Mouse (Mus musculus): ENCODE results near the gene Wdr95.

The Wdr95 gene

GRCm38 (mm10) chr5:149583507-149583906, 55.0 kb downstream of the Wdr95 start:
- no peak for DNase-seq

- no peak for DNase-seq
Measured at GRCm38 (mm10) chr5:149584154-149584655, 55.7 kb downstream of the Wdr95 start.

GRCm38 (mm10) chr5:149585231-149585630, 56.8 kb downstream of the Wdr95 start:
- DNase-seq = no peak

DNA sequence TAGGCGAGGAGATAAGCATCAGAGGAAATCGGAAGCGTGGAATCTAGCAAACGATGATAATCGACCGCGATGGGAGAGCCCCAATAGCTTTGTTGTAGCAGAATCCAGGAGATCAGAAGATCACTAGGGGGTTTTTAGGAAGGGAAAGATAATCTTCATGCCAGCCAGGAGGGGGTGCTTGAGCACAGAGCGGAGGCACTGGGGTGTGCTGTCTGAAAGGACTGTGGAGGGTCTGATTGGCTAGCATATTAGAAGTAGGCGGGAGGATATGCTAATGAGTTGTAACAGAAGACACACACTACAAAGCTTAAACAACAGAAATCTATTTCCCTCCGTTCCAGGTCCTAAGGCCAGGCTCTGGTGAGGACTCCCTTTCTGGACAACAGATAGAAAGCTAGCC, 57.4 kb downstream of the Wdr95 start:
- no peak for DNase-seq

GRCm38 (mm10) chr5:149587327-149587895, 58.9 kb downstream of the Wdr95 start:
- no peak for DNase-seq

DNA sequence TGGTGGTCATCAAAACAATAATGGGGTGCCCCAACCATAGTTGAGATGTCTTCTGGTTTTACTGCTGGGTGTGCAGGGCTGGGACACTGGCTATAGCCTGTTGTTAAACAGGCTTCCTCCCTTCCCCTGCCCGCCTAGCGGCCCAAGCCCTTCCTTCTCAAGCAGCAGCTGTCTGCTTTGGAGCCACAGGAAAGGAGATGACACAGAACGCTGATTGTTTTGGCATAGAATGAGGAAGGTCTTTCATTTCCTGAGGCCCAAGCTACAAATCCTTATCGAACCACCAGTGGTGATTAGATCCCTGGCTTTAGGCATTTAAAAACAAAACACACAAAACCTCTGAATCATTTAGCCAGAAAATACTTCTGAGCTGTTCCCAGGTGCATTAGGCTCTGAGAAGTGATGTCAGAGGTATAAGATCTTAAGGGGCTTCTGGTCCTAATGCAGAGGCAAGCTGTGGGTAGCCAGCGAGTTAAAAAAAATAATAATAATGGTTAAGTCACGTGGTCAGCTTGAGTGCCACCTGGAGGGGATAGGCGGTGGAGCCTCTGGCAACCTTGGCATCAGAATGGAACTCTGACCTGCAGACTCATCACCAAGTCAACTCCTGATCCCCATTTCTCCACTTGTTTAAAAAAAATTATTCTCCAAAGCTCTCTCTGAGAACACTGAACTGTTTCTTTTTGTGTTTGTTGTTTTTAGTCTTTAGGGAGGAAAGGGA, 60.5 kb downstream of the Wdr95 start:
- DNase-seq = no peak

GRCm38 (mm10) chr5:149589932-149590331, 61.5 kb downstream of the Wdr95 start:
- DNase-seq = no peak

DNA sequence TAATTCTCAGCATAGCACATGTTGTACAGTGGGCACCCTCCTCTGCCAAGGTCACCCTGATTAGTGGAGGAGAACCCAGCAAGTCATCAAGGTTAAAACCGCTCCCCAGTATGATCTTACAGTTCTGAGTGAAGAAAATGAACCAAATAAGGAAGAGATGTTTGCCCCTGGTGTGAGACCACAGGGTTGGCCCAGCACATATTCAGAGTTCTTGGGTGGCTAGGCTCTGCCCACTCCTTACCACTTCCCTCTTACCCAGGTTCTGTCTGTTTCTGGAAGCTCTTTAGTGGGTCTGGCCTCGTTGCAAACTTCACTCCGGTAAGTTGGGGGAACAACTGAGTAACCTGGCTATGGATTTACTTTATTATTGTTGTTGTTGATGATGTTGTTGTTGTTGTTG, 65.7 kb downstream of the Wdr95 start:
- no peak for DNase-seq

DNA sequence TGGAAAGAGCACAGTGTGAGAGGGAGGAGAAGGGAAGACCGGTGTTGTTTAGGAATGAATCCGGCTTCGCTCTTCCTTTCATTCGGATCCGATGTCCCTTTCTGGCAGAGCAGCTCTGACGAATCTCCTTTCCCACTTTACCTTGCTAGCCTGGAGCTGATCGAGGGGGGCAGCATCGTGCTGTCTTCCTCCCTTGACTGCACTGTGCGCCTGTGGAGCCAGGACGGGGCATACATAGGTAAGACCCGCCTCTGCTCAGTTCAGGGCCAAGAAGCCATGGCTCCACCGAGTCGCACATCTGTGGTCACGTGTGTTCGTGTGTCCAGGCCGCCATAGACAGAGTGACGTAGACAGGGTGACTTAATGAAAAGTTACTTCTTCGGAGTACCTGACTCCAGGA, 68.9 kb downstream of the Wdr95 start:
- no peak for DNase-seq

GRCm38 (mm10) chr5:149601996-149602395, 73.5 kb downstream of the Wdr95 start:
- DNase-seq = no peak

DNA sequence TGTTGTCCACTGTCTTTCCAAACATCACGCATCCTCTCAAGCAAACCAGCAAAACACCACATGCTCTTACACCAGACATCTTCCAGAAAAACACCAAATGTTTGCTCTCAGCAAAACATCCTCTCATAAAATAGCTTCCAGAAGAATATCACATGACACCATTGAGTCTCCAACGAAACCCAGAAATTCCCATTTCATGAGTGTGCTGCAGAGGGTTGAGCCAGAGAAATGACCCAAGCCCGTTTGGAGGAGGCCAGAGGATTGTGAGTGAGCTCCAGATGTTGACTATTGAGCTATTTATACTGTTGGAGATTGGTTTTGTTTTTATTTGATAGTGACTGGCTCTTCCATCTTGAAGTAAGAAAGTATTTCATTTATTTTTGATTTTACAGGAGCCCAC, 74.8 kb downstream of the Wdr95 start:
- no peak for DNase-seq

- DNase-seq = no peak
Measured at GRCm38 (mm10) chr5:149607083-149607720, 78.7 kb downstream of the Wdr95 start.

GRCm38 (mm10) chr5:149611476-149612164, 83.1 kb downstream of the Wdr95 start:
- no peak for DNase-seq

GRCm38 (mm10) chr5:149612165-149612518, 83.7 kb downstream of the Wdr95 start:
- DNase-seq = no peak

DNA sequence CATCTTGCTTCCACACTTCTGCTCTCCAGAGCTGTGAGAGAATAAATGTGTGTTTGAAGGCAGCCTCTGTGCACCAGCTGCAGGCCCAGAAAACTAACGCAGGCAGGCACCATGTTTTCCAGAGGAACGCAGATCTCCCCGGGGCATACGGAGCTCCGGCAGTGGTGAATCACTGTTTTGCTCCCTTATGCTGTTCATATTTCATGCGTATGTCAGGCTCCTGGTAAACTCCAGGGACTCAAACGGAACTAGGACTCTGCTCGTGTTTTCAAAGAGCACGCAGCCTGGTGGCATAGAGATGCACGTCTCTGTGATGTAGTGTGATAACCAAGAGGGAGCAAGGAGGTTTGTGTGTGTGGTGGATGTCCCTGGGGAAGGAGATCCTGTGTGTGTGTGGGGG, 84.3 kb downstream of the Wdr95 start:
- DNase-seq = no peak

DNA sequence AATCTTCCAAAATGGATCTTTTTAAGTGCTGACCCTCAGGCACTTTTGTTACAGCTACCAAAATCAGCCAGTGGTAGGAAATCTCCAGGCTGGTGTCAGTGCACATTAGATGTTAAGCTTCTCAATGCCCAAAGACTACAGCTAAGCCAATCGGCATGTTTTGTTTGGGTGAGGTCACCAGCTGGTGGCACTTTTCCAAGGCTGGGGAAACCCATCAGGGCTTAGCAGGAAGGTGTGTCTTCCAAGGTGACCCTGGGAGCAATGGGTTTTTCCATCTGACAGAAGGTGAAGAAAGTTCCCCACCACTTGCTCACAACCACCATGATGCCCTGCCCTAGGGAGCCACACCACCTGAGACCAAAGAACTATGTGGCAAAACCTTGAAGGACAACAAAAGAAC, 87.7 kb downstream of the Wdr95 start:
- no peak for DNase-seq

DNA sequence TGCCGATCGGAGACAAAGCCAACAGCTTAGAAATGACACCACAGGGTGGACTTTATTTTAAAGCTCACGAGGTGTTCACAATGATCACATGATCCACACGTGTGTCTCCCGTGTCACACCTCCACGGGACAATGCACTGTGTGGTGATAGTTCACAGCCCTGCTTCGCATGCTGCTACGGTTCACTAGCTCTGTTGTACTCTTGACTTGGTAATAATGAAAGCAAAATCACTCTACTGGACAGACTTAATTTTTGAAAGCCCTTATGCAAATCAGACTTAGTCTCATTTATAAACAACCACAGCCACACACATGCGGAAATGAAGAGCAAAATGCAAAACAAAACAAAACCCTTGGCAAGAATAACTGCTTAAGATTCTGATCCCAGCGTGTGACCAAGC, 88.3 kb downstream of the Wdr95 start:
- DNase-seq = no peak

DNA sequence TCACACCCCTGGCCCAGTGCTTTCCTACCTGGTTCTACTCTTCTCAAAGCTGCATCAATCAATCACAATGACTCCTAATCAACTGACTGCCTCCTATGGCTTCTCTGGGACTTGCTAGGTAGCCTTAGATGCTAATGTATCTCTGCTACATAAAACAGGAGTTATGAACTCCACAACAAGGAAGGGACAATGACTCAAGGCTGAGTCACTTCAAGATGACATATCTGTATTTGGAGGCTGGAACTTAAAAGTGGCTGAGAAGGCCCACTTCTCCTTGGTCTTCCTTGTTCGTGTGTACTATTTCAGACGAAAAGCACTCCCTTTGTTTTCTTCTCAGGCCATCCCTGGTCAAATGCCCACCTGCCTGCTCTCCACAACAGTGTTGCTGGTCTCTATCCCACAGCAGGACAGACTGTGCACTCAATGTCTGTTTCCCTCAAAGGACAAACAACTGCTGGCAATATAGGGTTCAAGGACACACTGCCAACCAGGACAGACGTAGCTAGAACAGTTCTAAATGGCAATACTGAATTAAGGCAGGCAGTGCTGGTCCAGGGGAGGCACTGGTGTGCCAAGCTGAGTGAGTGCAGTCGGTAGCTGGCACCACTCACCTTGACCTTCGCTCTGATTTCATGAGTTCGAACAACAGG, 89.4 kb downstream of the Wdr95 start:
- DNase-seq = no peak

DNA sequence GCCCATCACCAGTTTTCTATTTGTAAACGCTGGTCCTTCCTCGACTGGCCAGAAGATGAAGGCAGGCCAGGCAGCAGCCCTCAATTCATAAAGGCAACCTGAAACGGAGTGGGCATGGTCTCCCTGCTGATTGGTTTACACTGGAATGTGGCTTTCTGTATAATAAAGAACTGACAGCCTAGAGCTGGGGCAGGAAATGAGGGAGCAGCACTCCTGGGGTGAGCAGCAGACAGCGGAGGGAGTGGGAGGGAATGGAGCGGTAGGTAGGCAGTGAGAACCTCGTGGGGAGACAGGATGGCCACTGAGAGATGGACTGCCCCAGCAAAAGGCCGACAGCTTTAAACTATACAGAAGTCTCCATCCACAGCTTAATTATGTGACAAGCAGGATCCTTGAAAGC, 93.7 kb downstream of the Wdr95 start:
- no peak for DNase-seq

DNA sequence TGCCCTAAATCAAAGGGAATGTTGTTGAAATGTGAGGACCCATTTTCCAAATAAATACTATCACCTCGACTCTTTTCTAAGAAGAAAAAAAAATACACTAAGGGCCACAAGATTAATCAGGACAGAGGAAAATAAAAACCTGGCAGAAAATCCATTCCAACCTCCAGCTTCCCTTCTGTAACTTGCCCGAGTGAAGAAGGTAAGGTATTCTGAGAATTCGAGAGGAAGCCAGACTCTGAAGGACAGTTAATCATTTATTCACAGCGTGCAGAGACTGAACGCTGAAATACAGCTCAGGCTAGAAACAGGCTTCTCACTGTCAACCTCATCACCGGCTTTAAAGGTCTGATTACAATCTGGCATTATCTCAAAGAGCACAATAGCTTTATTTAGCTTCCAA, 94.2 kb downstream of the Wdr95 start:
- DNase-seq = no peak

DNA sequence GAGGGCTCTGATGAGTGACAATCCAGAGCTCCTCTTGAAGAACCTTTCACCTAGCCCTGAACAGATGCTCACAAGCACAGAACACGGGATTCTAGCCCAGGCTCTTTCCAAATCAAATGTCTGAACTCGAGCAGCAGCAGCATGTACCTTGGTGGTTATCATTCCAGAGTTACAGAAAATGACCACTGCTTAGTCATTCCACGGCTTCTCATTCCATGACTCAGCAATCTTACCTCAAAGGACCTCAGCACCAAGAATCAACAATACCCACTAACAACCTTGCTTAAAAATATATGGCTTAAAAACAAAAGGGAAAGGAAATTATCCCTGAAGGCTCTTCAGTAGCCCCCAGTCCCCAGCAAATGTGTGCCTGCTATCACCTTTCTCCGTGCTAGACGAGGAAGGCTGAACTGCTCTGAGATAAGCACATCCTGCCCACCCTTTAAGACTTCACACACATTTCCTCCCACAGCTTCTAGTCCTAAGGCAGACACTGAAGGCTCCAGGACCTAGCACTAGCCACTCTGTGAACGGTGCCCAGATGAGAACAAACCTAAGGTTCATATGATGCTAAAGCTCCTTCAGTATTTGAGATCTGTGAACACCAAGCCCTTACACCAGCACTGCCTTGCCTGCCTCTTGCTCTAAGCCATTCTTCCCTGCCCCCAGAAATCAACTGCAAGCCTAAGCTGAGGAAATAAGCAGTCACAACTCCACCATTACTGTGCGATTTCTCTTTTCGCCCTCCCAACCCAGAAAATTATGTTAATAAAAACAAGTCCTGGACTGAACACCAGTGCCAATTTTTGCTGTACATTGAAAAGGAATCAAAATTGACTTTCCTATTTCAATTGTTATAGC, 95.6 kb downstream of the Wdr95 start:
- DNase-seq = no peak

DNA sequence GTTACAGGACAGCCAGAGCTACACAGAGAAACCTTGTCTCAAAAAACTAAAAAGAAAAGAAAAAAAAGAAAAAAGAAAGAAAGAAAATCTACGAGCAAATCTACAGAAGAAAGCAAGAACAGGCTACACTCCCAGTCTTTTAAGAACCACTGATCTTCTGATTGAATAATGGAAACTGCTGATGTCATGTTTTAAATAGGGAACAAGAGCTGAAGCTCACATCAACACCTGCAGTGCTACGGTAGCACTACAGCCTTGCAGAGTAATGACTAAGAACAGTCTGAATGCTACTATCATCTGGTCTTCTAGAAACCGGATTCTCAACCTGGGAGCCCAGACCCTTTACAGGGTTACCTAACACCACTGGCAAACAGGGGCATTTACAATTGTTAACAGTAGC, 97.1 kb downstream of the Wdr95 start:
- no peak for DNase-seq
